Mouse (Mus musculus) limb, embryonic 10.5 days (tissue): ENCODE measurements at regions not wholly inside any gene's neighbourhood (a gene's known extent, or its start where the extent isn't known, plus 50 kb on each side); places are given as distances from the start of the nearest gene placed in this dataset.
A peak's percentile ranks its signal among the peaks of the same experiment; 100 is the strongest.

Experiments used
- DNase-seq: peaks from one replicate; pipeline ENCODE4 v3.0.0-alpha.2; 2017; ENCODE audit warnings: low spot score
- H3K27ac ChIP-seq: fragments of 300-500 bp; sonication (generic); 2 replicates; pipeline ENCODE4 v1.5.1; 2016; ENCODE audit warnings: mild to moderate bottlenecking
- H3K27me3 ChIP-seq: fragments of 300-500 bp; sonication (generic); 2 replicates; pipeline ENCODE4 v1.6.1; 2016; ENCODE audit warnings: low read depth, mild to moderate bottlenecking; ENCODE audit not compliant: poor library complexity, severe bottlenecking
- H3K36me3 ChIP-seq: fragments of 300-500 bp; sonication (generic); 2 replicates; pipeline ENCODE4 v1.6.1; 2016; ENCODE audit warnings: mild to moderate bottlenecking, moderate library complexity
- H3K4me1 ChIP-seq: fragments of 300-500 bp; sonication (generic); 2 replicates; pipeline ENCODE4 v1.6.1; 2016
- H3K4me3 ChIP-seq: fragments of 300-500 bp; sonication (generic); 2 replicates; pipeline ENCODE4 v1.5.1; 2016; ENCODE audit warnings: mild to moderate bottlenecking, moderate library complexity
- H3K9me3 ChIP-seq: fragments of 300-500 bp; sonication (generic); replicated peaks from 2 replicates; pipeline ENCODE4 v1.6.1; 2016; ENCODE audit warnings: mild to moderate bottlenecking
- WGBS: fragments of 180-500 bp; shearing (Covaris S2); methylation state at CpG from one replicate; pipeline ENCODE4 v1.1.7; 2016; 5-methylcytosine and 5-hydroxymethylcytosine counted together

GRCm38 (mm10) chr10:44631584-44631983 lies 103.3 kb upstream of the Prdm1 start:
- Histone ChIP-seq H3K4me3 (no peak overlapping the region), H3K27me3 (no peaks in the 10 kb centered on the region), H3K36me3 (no peaks in the 10 kb centered on the region), H3K27ac (no peak overlapping the region), H3K9me3 (no peaks in the 10 kb centered on the region), H3K4me1 (peaks cover 23% of the 10 kb centered on the region)
- no peak for DNase-seq
- 79% methylated on average over 8 of the region's 8 CpGs for WGBS

- DNase-seq: no peak
- 67% methylated on average over 13 of the region's 13 CpGs for WGBS
- Histone ChIP-seq H3K9me3 (no peaks in the 10 kb centered on the region), H3K4me3 (no peak overlapping the region), H3K4me1 (peaks cover 23% of the 10 kb centered on the region), H3K36me3 (no peaks in the 10 kb centered on the region), H3K27me3 (no peaks in the 10 kb centered on the region), H3K27ac (peak overlapping the region; percentile 77)
These were observed 102.2 kb upstream of the Prdm1 start for GRCm38 (mm10) chr10:44630485-44630884.

GRCm38 (mm10) chr10:44628387-44628786 lies 100.1 kb upstream of the Prdm1 start:
- 90% methylated on average over 3 of the region's 3 CpGs for WGBS
- Histone ChIP-seq H3K27me3 (no peaks in the 10 kb centered on the region), H3K36me3 (no peaks in the 10 kb centered on the region), H3K4me3 (no peak overlapping the region), H3K27ac (no peak overlapping the region), H3K9me3 (no peaks in the 10 kb centered on the region), H3K4me1 (peaks cover 23% of the 10 kb centered on the region)
- no peak for DNase-seq

GRCm38 (mm10) chr10:44627431-44627830 lies 99.1 kb upstream of the Prdm1 start:
- 97% methylated on average over 3 of the region's 3 CpGs for WGBS
- Histone ChIP-seq H3K4me3 (no peak overlapping the region), H3K27me3 (no peaks in the 10 kb centered on the region), H3K9me3 (no peaks in the 10 kb centered on the region), H3K27ac (no peak overlapping the region), H3K36me3 (no peaks in the 10 kb centered on the region), H3K4me1 (peaks cover 16% of the 10 kb centered on the region)
- DNase-seq: no peak

- H3K4me3 ChIP-seq: no peak overlapping the region
- H3K27ac ChIP-seq: no peak overlapping the region
- WGBS: 84% methylated on average over 4 of the region's 4 CpGs
- DNase-seq: no peak
- H3K36me3 ChIP-seq: no peaks in the 10 kb centered on the region
- H3K9me3 ChIP-seq: no peaks in the 10 kb centered on the region
- H3K27me3 ChIP-seq: no peaks in the 10 kb centered on the region
- H3K4me1 ChIP-seq: peaks cover 5% of the 10 kb centered on the region
These were observed 97.2 kb upstream of the Prdm1 start for GRCm38 (mm10) chr10:44625521-44625920.

GRCm38 (mm10) chr10:44615586-44615985 lies 87.3 kb upstream of the Prdm1 start:
- H3K27me3 ChIP-seq: no peaks in the 10 kb centered on the region
- H3K9me3 ChIP-seq: no peaks in the 10 kb centered on the region
- H3K36me3 ChIP-seq: no peaks in the 10 kb centered on the region
- no peak overlapping the region for H3K4me3 ChIP-seq
- no peak overlapping the region for H3K27ac ChIP-seq
- no peaks in the 10 kb centered on the region for H3K4me1 ChIP-seq
- DNase-seq: no peak
- 80% methylated on average over 1 of the region's 1 CpGs for WGBS

GRCm38 (mm10) chr10:44612571-44612970 lies 84.3 kb upstream of the Prdm1 start:
- WGBS: 95% methylated on average over 7 of the region's 7 CpGs
- Histone ChIP-seq H3K4me1 (peaks cover 4% of the 10 kb centered on the region; the same call in 1 of the 2 replicates), H3K9me3 (no peaks in the 10 kb centered on the region), H3K36me3 (no peaks in the 10 kb centered on the region), H3K27me3 (no peaks in the 10 kb centered on the region), H3K27ac (no peak overlapping the region), H3K4me3 (no peak overlapping the region)
- DNase-seq: no peak

GRCm38 (mm10) chr10:44611399-44611798 lies 83.1 kb upstream of the Prdm1 start:
- Histone ChIP-seq H3K4me1 (peaks cover 9% of the 10 kb centered on the region; the same call in 1 of the 2 replicates), H3K9me3 (no peaks in the 10 kb centered on the region), H3K36me3 (no peaks in the 10 kb centered on the region), H3K4me3 (no peak overlapping the region), H3K27ac (no peak overlapping the region), H3K27me3 (no peaks in the 10 kb centered on the region)
- no peak for DNase-seq
- 94% methylated on average over 5 of the region's 5 CpGs for WGBS

- Histone ChIP-seq H3K9me3 (no peaks in the 10 kb centered on the region), H3K27me3 (no peaks in the 10 kb centered on the region; the same call in 1 of the 2 replicates), H3K4me1 (peaks cover 16% of the 10 kb centered on the region), H3K4me3 (no peak overlapping the region), H3K27ac (no peak overlapping the region), H3K36me3 (no peaks in the 10 kb centered on the region)
- 82% methylated on average over 6 of the region's 6 CpGs for WGBS
- DNase-seq: no peak
These were observed 80.9 kb upstream of the Prdm1 start for GRCm38 (mm10) chr10:44609187-44609586.

GRCm38 (mm10) chr10:44607334-44607851 lies 79.1 kb upstream of the Prdm1 start:
- Histone ChIP-seq H3K9me3 (no peaks in the 10 kb centered on the region), H3K4me3 (no peak overlapping the region), H3K4me1 (peaks cover 16% of the 10 kb centered on the region), H3K27ac (no peak overlapping the region), H3K27me3 (no peaks in the 10 kb centered on the region; the same call in 1 of the 2 replicates), H3K36me3 (no peaks in the 10 kb centered on the region)
- 71% methylated on average over 5 of the region's 5 CpGs for WGBS
- DNase-seq: no peak

GRCm38 (mm10) chr10:44604512-44604911 lies 76.2 kb upstream of the Prdm1 start:
- no peak overlapping the region for H3K4me3 ChIP-seq
- no peak overlapping the region for H3K27ac ChIP-seq
- WGBS: 62% methylated on average over 11 of the region's 11 CpGs
- no peaks in the 10 kb centered on the region for H3K36me3 ChIP-seq
- peaks cover 43% of the 10 kb centered on the region for H3K4me1 ChIP-seq
- no peaks in the 10 kb centered on the region; the same call in 1 of the 2 replicates for H3K27me3 ChIP-seq
- H3K9me3 ChIP-seq: no peaks in the 10 kb centered on the region
- DNase-seq: no peak

GRCm38 (mm10) chr10:44603461-44603860 lies 75.2 kb upstream of the Prdm1 start:
- no peak overlapping the region for H3K27ac ChIP-seq
- no peak for DNase-seq
- no peak overlapping the region for H3K4me3 ChIP-seq
- H3K4me1 ChIP-seq: peaks cover 54% of the 10 kb centered on the region
- no peaks in the 10 kb centered on the region for H3K36me3 ChIP-seq
- WGBS: 83% methylated on average over 5 of the region's 5 CpGs
- H3K27me3 ChIP-seq: no peaks in the 10 kb centered on the region; the same call in 1 of the 2 replicates
- no peaks in the 10 kb centered on the region for H3K9me3 ChIP-seq

- Histone ChIP-seq H3K9me3 (no peaks in the 10 kb centered on the region), H3K4me3 (no peak overlapping the region), H3K36me3 (no peaks in the 10 kb centered on the region), H3K27me3 (no peaks in the 10 kb centered on the region; the same call in 1 of the 2 replicates), H3K4me1 (peaks cover 52% of the 10 kb centered on the region), H3K27ac (peak overlapping the region; percentile 64; the same call in 1 of the 2 replicates)
- DNase-seq: no peak
- WGBS: 58% methylated on average over 10 of the region's 10 CpGs
These were observed 73.2 kb upstream of the Prdm1 start for GRCm38 (mm10) chr10:44601550-44601949.

GRCm38 (mm10) chr10:44599964-44600334 lies 71.6 kb upstream of the Prdm1 start:
- Histone ChIP-seq H3K36me3 (no peaks in the 10 kb centered on the region), H3K27me3 (no peaks in the 10 kb centered on the region; the same call in 1 of the 2 replicates), H3K4me3 (peak overlapping the region; percentile 13; the same call in 1 of the 2 replicates), H3K27ac (peak overlapping the region; percentile 72), H3K9me3 (no peaks in the 10 kb centered on the region), H3K4me1 (peaks cover 50% of the 10 kb centered on the region)
- peak; percentile 71 for DNase-seq
- WGBS: 12% methylated on average over 4 of the region's 4 CpGs
